Mouse (Mus musculus): Measurements from ENCODE around the gene Gm15737. TPM values are rescaled to one million over a fixed set of nuclear protein-coding genes. Genes with fewer than 3 reads are reported as not detected.

The Gm15737 gene
- polyA plus RNA-seq, 1 experiment from 2014 or later: not detected

DNA sequence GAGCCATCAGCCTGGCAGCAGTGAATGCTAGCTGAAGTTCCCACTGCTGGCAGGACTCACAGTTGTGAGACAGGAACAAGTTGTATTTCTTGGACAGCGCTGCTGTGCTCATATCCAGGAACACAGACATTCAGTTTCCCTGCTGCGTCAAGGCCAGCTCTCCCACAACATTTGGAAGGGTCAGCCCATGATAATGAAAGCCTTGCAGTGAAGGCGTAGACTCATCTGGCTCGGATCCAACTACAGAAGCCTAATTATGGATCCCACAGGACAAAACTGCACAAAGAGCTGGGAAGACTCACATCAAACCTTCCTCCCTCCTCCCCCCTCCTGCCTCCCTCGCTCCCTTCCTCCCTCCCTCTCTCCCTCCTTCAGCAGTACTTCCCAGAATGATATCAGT is 18.9 kb upstream of the Gm15737 start:
- Histone ChIP-seq H3K9me3 (no peaks in the 10 kb centered on the region), H3K36me3 (no peaks in the 10 kb centered on the region), H3K9ac (no peak overlapping the region), H3K4me3 (no peak overlapping the region), H3K27me3 (no peaks in the 10 kb centered on the region), H3K27ac (replicated peaks) (peak overlapping the region; percentile 51; the same call in 1 of the 2 replicates), H3K4me2 (0 out of 2 replicates have a peak overlapping the region, but pooled peaks have one; percentile 3), H3K4me1 (replicated peaks) (peaks cover 8% of the 10 kb centered on the region)
- 18% methylated on average over 5 of the region's 5 CpGs for WGBS
- peak; percentile 75 for ATAC-seq (ENCODE audit: low FRiP score, low read depth)

DNA sequence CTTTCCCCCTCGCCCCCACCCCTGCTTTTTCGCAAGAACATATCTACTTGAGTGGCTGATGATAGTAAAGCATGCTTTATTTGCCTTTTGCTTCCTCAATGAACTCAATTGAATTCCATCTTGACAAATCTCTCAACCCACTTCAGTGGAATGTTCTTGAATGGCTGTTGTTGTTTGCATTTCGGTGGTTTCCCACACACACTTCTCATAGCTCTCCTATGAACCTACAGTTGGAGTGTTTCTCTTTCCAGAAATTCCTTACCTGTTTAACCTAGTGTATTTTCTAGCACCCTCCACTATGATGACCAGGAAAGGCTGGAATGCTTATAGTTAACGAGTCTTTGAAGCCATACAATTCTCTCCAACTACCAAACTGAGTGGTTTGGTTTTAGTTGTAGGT is 14.3 kb upstream of the Gm15737 start:
- ATAC-seq (ENCODE audit: low FRiP score, low read depth): no peak

DNA sequence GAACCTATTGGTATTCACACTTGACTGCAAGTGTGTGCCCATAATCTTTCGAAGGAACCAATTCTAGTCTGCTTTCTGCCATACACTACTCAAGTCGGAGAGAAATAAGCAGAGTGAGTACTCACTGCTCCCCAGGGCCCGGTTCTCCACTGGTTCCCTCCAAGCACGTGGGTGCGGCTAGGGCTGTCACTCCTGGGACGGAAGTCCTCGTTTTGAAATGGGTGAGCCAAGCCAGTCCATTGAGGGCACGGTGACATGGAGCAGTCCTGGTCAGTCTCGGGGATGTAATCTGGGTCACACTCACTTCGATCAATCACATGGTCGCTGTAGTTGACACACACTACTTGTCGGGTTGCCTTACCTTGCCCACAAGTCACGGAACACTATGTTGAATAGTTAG is 11.4 kb upstream of the Gm15737 start:
- H3K4me2 ChIP-seq: no peak overlapping the region
- H3K27ac ChIP-seq (replicated peaks): no peak overlapping the region
- 93% methylated on average over 13 of the region's 13 CpGs for WGBS
- 0 out of 2 replicates have a peak, but pooled peaks cover 2% of the 10 kb centered on the region for H3K27me3 ChIP-seq
- H3K4me3 ChIP-seq: no peak overlapping the region
- no peaks in the 10 kb centered on the region for H3K36me3 ChIP-seq
- H3K4me1 ChIP-seq (replicated peaks): no peaks in the 10 kb centered on the region
- no peak for ATAC-seq (ENCODE audit: low FRiP score, low read depth)
- H3K9me3 ChIP-seq: no peaks in the 10 kb centered on the region
- no peak overlapping the region for H3K9ac ChIP-seq

More for the DNA sequence above, 14.3 kb upstream of the Gm15737 start:
- Histone ChIP-seq H3K4me1 (replicated peaks) (peaks cover 7% of the 10 kb centered on the region), H3K4me3 (no peak overlapping the region), H3K4me2 (no peak overlapping the region), H3K9ac (no peak overlapping the region), H3K36me3 (no peaks in the 10 kb centered on the region), H3K27ac (replicated peaks) (no peak overlapping the region), H3K9me3 (no peaks in the 10 kb centered on the region), H3K27me3 (0 out of 2 replicates have a peak, but pooled peaks cover 2% of the 10 kb centered on the region)
- 84% methylated on average over 4 of the region's 4 CpGs for WGBS

GRCm38 (mm10) chr6:92858721-92859510 is 10.2 kb upstream of the Gm15737 start:
- Histone ChIP-seq H3K4me2 (no peak overlapping the region), H3K27ac (replicated peaks) (no peak overlapping the region), H3K9me3 (no peaks in the 10 kb centered on the region), H3K4me1 (replicated peaks) (no peaks in the 10 kb centered on the region), H3K27me3 (0 out of 2 replicates have a peak, but pooled peaks cover 2% of the 10 kb centered on the region), H3K9ac (no peak overlapping the region), H3K4me3 (no peak overlapping the region), H3K36me3 (no peaks in the 10 kb centered on the region)
- 76% methylated on average over 12 of the region's 12 CpGs for WGBS
- ATAC-seq (ENCODE audit: low FRiP score, low read depth): no peak

- Histone ChIP-seq H3K4me3 (no peak overlapping the region), H3K27ac (replicated peaks) (no peak overlapping the region), H3K9ac (no peak overlapping the region), H3K4me1 (replicated peaks) (no peaks in the 10 kb centered on the region), H3K36me3 (no peaks in the 10 kb centered on the region), H3K9me3 (no peaks in the 10 kb centered on the region), H3K27me3 (0 out of 2 replicates have a peak, but pooled peaks cover 2% of the 10 kb centered on the region), H3K4me2 (no peak overlapping the region)
- WGBS: 81% methylated on average over 5 of the region's 5 CpGs
- ATAC-seq (ENCODE audit: low FRiP score, low read depth): no peak
These were observed 8.8 kb upstream of the Gm15737 start for GRCm38 (mm10) chr6:92860285-92860912.

GRCm38 (mm10) chr6:92862599-92862998 is 6.6 kb upstream of the Gm15737 start:
- Histone ChIP-seq H3K36me3 (no peaks in the 10 kb centered on the region), H3K4me1 (replicated peaks) (no peaks in the 10 kb centered on the region), H3K27ac (replicated peaks) (no peak overlapping the region), H3K4me2 (no peak overlapping the region), H3K9me3 (no peaks in the 10 kb centered on the region), H3K4me3 (no peak overlapping the region), H3K9ac (no peak overlapping the region), H3K27me3 (0 out of 2 replicates have a peak, but pooled peaks cover 2% of the 10 kb centered on the region)
- no peak for ATAC-seq (ENCODE audit: low FRiP score, low read depth)
- WGBS: 85% methylated on average over 9 of the region's 9 CpGs

GRCm38 (mm10) chr6:92869582-92870219 is 544 bp downstream of the Gm15737 start:
- no peaks in the 10 kb centered on the region for H3K9me3 ChIP-seq
- no peak overlapping the region for H3K27ac ChIP-seq (replicated peaks)
- 0 out of 2 replicates have a peak, but pooled peaks cover 3% of the 10 kb centered on the region for H3K4me1 ChIP-seq (replicated peaks)
- no peaks in the 10 kb centered on the region for H3K27me3 ChIP-seq
- no peak overlapping the region for H3K4me3 ChIP-seq
- no peak overlapping the region for H3K9ac ChIP-seq
- no peak overlapping the region for H3K4me2 ChIP-seq
- ATAC-seq (ENCODE audit: low FRiP score, low read depth): no peak
- no peaks in the 10 kb centered on the region for H3K36me3 ChIP-seq
- 62% methylated on average over 16 of the region's 16 CpGs for WGBS

- 57% methylated on average over 4 of the region's 4 CpGs for WGBS
- no peak for ATAC-seq (ENCODE audit: low FRiP score, low read depth)
- H3K4me3 ChIP-seq: no peak overlapping the region
- H3K9me3 ChIP-seq: no peaks in the 10 kb centered on the region
- H3K36me3 ChIP-seq: no peaks in the 10 kb centered on the region
- no peak overlapping the region for H3K27ac ChIP-seq (replicated peaks)
- H3K4me2 ChIP-seq: no peak overlapping the region
- H3K9ac ChIP-seq: no peak overlapping the region
- no peaks in the 10 kb centered on the region for H3K27me3 ChIP-seq
- 0 out of 2 replicates have a peak, but pooled peaks cover 3% of the 10 kb centered on the region for H3K4me1 ChIP-seq (replicated peaks)
These were observed 2.7 kb downstream of the Gm15737 start for GRCm38 (mm10) chr6:92871813-92872212.

- H3K9me3 ChIP-seq: no peaks in the 10 kb centered on the region
- no peak overlapping the region for H3K27ac ChIP-seq (replicated peaks)
- ATAC-seq (ENCODE audit: low FRiP score, low read depth): no peak
- H3K27me3 ChIP-seq: no peaks in the 10 kb centered on the region
- 0 out of 2 replicates have a peak, but pooled peaks cover 3% of the 10 kb centered on the region for H3K4me1 ChIP-seq (replicated peaks)
- no peak overlapping the region for H3K4me3 ChIP-seq
- H3K9ac ChIP-seq: no peak overlapping the region
- no peaks in the 10 kb centered on the region for H3K36me3 ChIP-seq
- no peak overlapping the region for H3K4me2 ChIP-seq
- WGBS: 77% methylated on average over 10 of the region's 10 CpGs
These were observed 3.6 kb downstream of the Gm15737 start for GRCm38 (mm10) chr6:92872766-92873165.

- 76% methylated on average over 5 of the region's 5 CpGs for WGBS
- Histone ChIP-seq H3K4me2 (no peak overlapping the region), H3K4me3 (no peak overlapping the region), H3K4me1 (replicated peaks) (0 out of 2 replicates have a peak, but pooled peaks cover under 1% of the 10 kb centered on the region), H3K27me3 (no peaks in the 10 kb centered on the region), H3K9me3 (no peaks in the 10 kb centered on the region), H3K36me3 (no peaks in the 10 kb centered on the region), H3K9ac (no peak overlapping the region), H3K27ac (replicated peaks) (no peak overlapping the region)
- no peak for ATAC-seq (ENCODE audit: low FRiP score, low read depth)
These were observed 5.7 kb downstream of the Gm15737 start for GRCm38 (mm10) chr6:92874854-92875253.

DNA sequence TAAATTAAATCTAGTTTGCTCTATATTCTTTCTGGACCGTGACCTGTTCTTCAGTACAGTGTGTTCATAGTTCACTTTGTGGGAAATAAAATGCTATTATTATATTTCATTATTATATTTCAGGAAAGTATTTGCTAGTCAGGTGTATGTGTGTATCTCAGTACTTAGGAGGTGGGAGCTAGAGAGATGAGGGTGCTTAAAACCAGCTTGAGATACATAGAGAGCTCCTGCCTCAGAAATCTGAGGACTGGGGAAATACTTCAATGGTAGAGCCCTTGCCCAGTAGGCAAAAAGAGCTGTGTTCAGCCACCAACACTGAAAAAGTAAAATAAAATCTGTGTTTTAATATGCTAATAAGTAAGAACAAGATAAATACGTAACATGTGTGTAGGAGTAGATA is 6.2 kb downstream of the Gm15737 start:
- Histone ChIP-seq H3K9ac (no peak overlapping the region), H3K27ac (replicated peaks) (no peak overlapping the region), H3K36me3 (no peaks in the 10 kb centered on the region), H3K4me3 (no peak overlapping the region), H3K4me2 (no peak overlapping the region), H3K4me1 (replicated peaks) (no peaks in the 10 kb centered on the region), H3K27me3 (no peaks in the 10 kb centered on the region), H3K9me3 (no peaks in the 10 kb centered on the region)
- no peak for ATAC-seq (ENCODE audit: low FRiP score, low read depth)
- WGBS: 96% methylated on average over 2 of the region's 2 CpGs

DNA sequence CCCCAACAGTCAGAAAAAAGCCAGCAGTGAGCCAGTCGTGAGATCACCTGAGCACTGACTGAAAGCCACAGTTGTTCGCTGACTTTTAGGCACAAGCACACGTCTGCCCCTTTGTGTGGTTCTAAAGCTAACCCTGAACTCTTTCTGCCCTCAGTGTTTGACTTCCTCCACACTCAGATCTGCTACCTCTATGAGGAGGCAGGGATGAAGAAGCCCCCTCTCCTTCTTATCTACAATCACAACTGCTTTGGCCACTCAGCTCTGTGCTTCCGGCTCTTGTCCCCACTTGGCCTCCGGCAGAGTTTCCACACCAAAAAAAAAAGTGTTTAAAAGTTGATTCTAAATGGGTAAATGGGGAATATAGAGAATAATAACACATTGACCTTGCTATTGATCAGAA is 7.0 kb downstream of the Gm15737 start:
- WGBS: 75% methylated on average over 5 of the region's 5 CpGs
- Histone ChIP-seq H3K27ac (replicated peaks) (no peak overlapping the region), H3K9me3 (no peaks in the 10 kb centered on the region), H3K9ac (no peak overlapping the region), H3K4me3 (no peak overlapping the region), H3K27me3 (no peaks in the 10 kb centered on the region), H3K4me2 (no peak overlapping the region), H3K4me1 (replicated peaks) (no peaks in the 10 kb centered on the region), H3K36me3 (no peaks in the 10 kb centered on the region)
- no peak for ATAC-seq (ENCODE audit: low FRiP score, low read depth)

Measured in hindbrain, embryonic 15.5 days (tissue).